Mouse (Mus musculus) thymus, adult 2 months (tissue): Measurements from ENCODE around the gene Fam19a5. TPM values are rescaled to one million over a fixed set of nuclear protein-coding genes. Genes with fewer than 3 reads are reported as not detected.

Source experiments
- DNase-seq: peaks from one replicate; pipeline ENCODE4 v3.0.0; 2021
- H3K27ac ChIP-seq: fragments of 200-500 bp; 2 replicates; pipeline ENCODE4 v1.5.1; 2012; ENCODE audit warnings: low read length, control low read depth; ENCODE audit not compliant: control insufficient read depth, insufficient read depth
- H3K27me3 ChIP-seq: fragments of 200-500 bp; 2 replicates; pipeline ENCODE4 v1.6.1; 2012; ENCODE audit warnings: mild to moderate bottlenecking, low read length, moderate library complexity, mixed read lengths; ENCODE audit not compliant: control insufficient read depth, insufficient read depth
- H3K36me3 ChIP-seq: fragments of 200-500 bp; 2 replicates; pipeline ENCODE4 v1.6.1; 2012; ENCODE audit warnings: mild to moderate bottlenecking, low read length, moderate library complexity; ENCODE audit not compliant: control insufficient read depth, insufficient read depth
- H3K4me1 ChIP-seq: fragments of 200-500 bp; replicated peaks from 2 replicates; pipeline ENCODE4 v1.6.1; 2012; ENCODE audit warnings: low read length; ENCODE audit not compliant: control insufficient read depth, insufficient read depth
- H3K4me3 ChIP-seq: fragments of 200-500 bp; 2 replicates; pipeline ENCODE4 v1.5.1; 2012; ENCODE audit warnings: mild to moderate bottlenecking, low read length, control low read depth, moderate library complexity; ENCODE audit not compliant: control insufficient read depth, insufficient read depth
- CTCF ChIP-seq: fragments of 200-500 bp; IDR thresholded peaks from 2 replicates; pipeline ENCODE4 v1.5.1; 2012; ENCODE audit warnings: mild to moderate bottlenecking, control low read depth, low read length, moderate library complexity, borderline replicate concordance; ENCODE audit not compliant: control insufficient read depth, poor library complexity, insufficient read depth; ENCODE audit errors: extremely low read depth
- POLR2A ChIP-seq: fragments of 200-500 bp; IDR thresholded peaks from 2 replicates; pipeline ENCODE4 v1.6.1; 2012; ENCODE audit warnings: mild to moderate bottlenecking, low read length, control low read depth, moderate library complexity; ENCODE audit not compliant: control insufficient read depth, poor library complexity, insufficient read depth; ENCODE audit errors: extremely low read depth
- WGBS: fragments of 180-500 bp; shearing (Covaris S2); methylation state at CpG from one replicate; pipeline ENCODE4 v1.1.7; 2018; 5-methylcytosine and 5-hydroxymethylcytosine counted together
- polyA plus RNA-seq: library from polyadenylated mRNA; depleted of rRNA; stranded (reverse); fragments of >200 nt; gene quantifications from 2 replicates; pipeline ENCODE4 v1.2.3, GENCODE M21; 2012

Fam19a5 gene
- polyA plus RNA-seq, 1 experiment, result 1.1 TPM

DNA sequence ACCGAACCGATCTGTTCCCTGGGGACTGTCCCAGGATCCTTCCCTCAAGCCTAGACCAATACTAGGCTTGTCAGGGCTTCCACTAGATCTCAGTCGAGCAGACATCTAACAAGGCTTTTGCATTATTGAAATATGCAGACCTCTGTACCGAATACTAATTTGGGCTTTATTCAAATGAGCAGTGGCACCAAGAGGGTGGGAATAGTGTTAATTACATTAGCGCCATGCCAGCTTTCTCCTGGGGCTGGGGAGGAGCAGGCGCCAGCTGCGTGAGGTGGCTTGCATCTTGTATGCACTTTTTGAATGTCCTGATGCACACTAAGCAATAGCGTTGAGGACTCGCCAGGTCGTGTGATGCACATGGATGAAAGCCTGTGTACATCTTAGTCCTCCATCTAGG is 46.9 kb downstream of the Fam19a5 start:
- Histone ChIP-seq H3K27ac (no peak overlapping the region), H3K27me3 (no peaks in the 10 kb centered on the region), H3K4me3 (no peak overlapping the region), H3K36me3 (no peaks in the 10 kb centered on the region), H3K4me1 (no peaks in the 10 kb centered on the region)
- 93% methylated on average over 10 of the region's 10 CpGs for WGBS
- DNase-seq, result no peak
- TF ChIP-seq CTCF (no peak), POLR2A (no peak)

GRCm38 (mm10) chr15:87596731-87597130 is 52.6 kb downstream of the Fam19a5 start:
- Histone ChIP-seq H3K4me3 (no peak overlapping the region), H3K4me1 (no peaks in the 10 kb centered on the region), H3K36me3 (no peaks in the 10 kb centered on the region), H3K27me3 (no peaks in the 10 kb centered on the region), H3K27ac (no peak overlapping the region)
- no peak for DNase-seq
- WGBS, result 88% methylated on average over 8 of the region's 8 CpGs
- TF ChIP-seq POLR2A (no peak), CTCF (no peak)

DNA sequence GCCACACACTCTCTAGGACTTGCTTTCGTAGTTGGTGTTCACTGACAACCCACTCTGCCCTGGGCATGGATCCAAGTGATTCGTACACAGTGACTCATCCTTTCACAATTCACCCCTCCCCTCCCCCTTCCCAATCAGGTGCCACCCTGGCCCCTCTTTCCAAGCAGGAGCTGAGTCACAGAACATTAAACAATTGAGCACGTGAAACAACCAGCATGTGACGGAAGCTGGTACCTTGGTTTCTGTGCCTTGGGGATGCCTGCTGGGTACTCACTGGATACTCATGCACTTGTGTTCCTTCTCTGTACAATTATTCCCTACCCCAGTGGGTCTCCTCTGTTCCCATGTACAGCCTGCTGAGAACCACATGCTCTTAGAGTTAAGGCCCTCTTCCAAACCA is 53.0 kb downstream of the Fam19a5 start:
- TF ChIP-seq CTCF, result no peak
- TF ChIP-seq POLR2A, result no peak
- no peak for DNase-seq
- no peaks in the 10 kb centered on the region for H3K36me3 ChIP-seq
- WGBS, result 83% methylated on average over 4 of the region's 4 CpGs
- no peak overlapping the region for H3K4me3 ChIP-seq
- no peaks in the 10 kb centered on the region for H3K4me1 ChIP-seq
- no peak overlapping the region for H3K27ac ChIP-seq
- H3K27me3 ChIP-seq, result no peaks in the 10 kb centered on the region

DNA sequence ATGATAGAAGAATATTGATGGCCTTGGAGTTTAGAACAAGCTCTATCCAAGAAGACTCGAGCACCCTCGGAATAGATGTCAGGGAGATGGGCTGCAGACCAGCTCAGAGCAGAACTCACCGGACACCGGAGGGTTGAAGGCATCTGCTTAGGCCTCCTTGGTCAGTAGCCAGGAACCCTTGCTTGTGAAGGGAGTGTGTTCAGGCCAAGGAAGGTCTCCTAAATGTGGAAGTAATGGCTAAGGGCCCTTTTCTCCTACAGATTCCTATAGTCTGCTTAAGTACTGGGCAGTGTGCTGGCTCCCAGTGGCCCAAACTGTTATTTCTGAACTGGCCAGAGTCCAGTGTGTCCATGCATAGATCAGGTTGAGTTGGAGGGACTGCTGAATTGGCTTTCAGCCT is 53.7 kb downstream of the Fam19a5 start:
- Histone ChIP-seq H3K27ac (no peak overlapping the region), H3K4me1 (no peaks in the 10 kb centered on the region), H3K27me3 (no peaks in the 10 kb centered on the region), H3K4me3 (no peak overlapping the region), H3K36me3 (no peaks in the 10 kb centered on the region)
- no peak for DNase-seq
- TF ChIP-seq CTCF (no peak), POLR2A (no peak)
- 90% methylated on average over 4 of the region's 4 CpGs for WGBS

DNA sequence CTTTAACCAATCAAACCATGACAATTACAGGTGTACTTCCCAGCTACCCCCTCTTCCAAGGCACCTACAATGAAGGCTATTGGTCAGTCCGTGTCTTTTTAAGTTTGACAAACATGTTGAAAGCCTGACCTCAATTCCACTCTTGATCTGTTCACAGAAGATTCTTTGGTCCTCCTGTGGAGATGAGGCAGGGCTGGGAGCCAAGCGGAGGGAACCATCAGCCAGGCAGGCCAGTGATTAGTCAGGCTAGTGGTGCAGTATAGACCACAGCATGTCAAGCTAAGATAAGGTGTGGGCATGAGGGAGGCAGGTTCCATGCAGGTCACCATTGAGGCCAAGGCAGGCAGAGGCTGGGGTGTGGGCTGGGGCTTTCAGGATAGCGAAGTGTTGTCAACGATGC is 54.5 kb downstream of the Fam19a5 start:
- WGBS, result 87% methylated on average over 4 of the region's 4 CpGs
- H3K27me3 ChIP-seq, result no peaks in the 10 kb centered on the region

DNA sequence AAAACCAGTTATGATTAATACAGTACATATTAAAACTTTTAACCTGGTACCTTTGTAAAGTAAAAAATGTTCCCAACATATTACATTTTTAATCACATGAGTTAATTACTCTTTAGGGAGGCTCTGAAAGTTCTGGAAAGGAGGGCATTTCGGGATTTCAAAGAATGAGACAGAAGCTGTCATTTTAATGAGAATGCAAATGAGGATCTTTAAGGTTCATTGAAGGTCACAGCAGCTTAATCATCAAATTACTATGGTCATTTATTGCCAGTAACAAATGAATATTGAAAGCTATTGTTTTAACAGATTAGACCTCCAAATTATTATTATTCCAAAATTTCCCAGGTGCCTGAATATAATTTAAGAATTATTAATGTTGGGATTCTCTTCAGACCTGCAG is 59.2 kb downstream of the Fam19a5 start:
- Histone ChIP-seq H3K27me3 (no peaks in the 10 kb centered on the region), H3K4me1 (no peaks in the 10 kb centered on the region), H3K36me3 (no peaks in the 10 kb centered on the region), H3K27ac (no peak overlapping the region), H3K4me3 (no peak overlapping the region)
- no peak for DNase-seq
- 78% methylated on average over 1 of the region's 1 CpGs for WGBS
- TF ChIP-seq CTCF (no peak), POLR2A (no peak)

More for the DNA sequence above, 54.5 kb downstream of the Fam19a5 start:
- no peak overlapping the region for H3K4me3 ChIP-seq
- no peaks in the 10 kb centered on the region for H3K4me1 ChIP-seq
- no peaks in the 10 kb centered on the region for H3K36me3 ChIP-seq
- TF ChIP-seq CTCF (no peak), POLR2A (no peak)
- H3K27ac ChIP-seq, result no peak overlapping the region
- no peak for DNase-seq
